Mouse (Mus musculus) spleen, embryonic (tissue): ENCODE results near the gene Foxn3.

Source experiments
- CTCF ChIA-PET: fragments of 350-600 bp; sonication (Branson Sonifier 250); formaldehyde crosslinking; loops from one replicate; lab custom pipeline; 2022; lab: Charles Lee

Foxn3 gene

DNA sequence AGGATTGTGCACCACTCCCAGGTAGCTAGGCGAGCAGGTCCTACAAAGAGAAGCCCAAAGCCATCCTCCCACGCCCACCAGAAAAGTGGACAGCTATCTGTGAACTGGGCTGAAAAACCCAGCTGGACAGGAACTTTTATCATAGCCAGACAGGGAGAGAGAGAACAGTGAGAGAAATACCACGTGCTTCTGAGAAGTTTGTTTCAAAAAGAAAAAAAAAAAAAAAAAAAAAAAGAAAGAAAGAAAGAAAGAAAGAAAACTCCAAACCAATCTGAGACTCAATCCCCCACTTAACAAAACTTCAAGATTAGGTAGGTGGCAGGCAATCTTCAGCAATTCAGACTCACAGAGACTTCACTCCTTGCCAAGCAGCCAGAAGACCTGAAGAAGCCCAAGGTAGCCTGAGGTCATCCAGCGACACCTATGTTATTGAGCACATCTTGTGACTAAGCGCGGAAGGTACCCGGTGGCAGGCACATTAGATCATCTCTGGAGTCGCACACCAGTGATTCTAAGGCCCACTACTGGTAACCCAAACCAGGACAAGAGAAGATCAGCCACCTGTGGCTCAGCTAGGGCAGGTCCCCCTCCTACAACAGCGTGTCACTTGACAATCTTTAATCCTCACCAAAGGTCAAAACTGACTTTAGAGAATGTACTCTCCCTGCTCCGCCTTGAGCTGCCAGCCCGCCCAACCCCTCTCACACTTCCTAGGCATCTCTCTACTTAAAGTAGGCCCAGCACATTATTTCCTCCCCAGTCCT lies 169.3 kb downstream of the Foxn3 start:
- CTCF ChIA-PET: interaction anchor here (0.5 to 1.0 kb wide), 3 partner anchors 9 to 185 kb away, joined by 3 to 5 read pairs (median 4); no protein-coding TSS in a partner anchor

DNA sequence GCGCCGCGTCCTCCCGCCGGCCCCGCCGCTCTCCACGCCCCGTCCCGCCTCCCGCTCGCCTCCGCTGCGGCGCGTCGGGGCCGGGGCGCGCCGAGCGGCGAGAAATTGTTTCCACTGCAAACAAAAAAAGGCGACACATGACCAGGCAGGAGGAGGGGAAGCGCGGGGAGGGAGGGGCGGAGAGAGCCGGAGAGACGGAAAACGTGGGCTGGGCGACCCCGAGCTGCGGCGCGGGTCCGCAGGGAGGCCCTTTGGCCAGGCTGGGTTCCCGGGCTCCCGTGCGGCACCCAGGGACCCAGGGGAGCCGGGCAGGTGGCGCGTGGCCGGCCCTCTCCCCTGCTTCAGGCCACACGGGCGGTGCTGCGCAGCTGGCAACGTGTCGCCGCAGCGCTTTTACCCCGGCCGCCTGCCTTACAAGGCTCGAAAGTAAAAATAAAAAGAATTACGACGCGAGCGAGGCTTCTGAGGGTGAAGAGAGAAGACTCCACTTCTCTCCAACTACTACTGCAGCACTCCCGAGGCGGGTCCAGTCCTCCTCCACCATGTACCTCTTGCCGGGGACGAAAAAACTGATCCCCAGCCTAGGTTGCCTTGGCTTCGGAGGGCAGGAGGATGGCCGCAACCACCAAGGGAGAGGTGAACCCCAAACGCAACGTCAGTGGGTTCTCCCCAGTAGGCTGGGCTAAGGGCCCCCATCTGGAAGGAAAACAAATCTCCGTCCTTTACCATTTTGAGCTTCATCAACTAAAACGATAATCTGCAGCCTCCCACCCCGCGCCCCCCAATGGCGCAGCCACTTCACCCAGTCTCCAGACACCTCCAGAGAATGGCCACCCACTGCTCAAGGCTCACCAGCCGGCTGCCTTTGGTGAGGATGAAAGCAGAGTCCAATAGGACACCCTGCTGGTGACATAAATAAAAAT lies 170.2 kb downstream of the Foxn3 start:
- CTCF ChIA-PET: interaction anchor here (1.0 kb wide), 1 partner anchor 10 kb away, joined by 3 read pairs; no protein-coding TSS in a partner anchor

DNA sequence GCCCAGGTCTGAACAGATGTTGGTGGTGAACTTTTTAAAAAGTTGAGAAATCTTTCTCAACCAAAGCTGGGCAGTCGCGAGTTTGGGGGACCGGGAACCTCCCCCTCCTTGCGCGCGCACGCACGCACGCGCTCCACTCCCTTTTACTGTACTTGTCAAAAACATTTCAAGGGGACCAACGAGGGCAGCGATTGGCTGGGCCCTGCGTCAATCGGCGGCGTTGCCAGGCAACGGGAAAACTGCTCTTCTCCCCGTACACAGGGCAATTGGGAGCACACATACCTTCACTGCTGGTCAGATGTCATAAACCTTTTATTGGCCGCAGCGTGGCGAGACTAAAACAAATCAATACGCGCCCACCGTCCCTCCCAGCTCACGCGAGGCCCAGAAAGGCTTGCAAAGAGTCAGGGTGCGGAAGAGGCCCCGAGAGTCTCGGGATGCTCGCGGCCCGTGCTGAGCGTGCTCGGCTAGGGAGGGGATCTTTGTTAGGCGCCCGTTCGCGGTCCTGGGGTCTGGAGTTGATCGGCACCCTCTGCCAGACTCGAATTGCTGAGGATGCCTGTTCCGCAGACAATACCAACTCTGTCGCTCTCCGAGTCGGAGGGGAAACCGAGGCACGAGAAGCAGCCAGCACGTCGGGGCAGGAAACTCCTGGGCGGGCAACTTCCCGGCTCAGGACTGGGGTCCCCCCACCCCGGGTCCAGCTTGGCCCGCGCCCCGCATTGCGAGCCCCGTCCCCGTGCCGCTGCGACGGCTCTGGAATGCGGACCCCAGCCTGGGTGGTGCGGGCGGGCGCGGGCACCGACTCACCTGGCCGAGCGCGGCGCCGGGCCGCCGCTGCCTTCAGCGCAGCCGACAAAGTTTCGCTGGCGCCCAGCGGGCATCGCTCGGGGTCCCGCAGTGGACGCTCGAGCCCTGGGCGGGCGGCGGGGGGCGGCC lies 171.2 kb downstream of the Foxn3 start:
- CTCF ChIA-PET: interaction anchor here (0.5 to 0.6 kb wide), 2 partner anchors 12 to 268 kb away, joined by 3 to 6 read pairs; no protein-coding TSS in a partner anchor

DNA sequence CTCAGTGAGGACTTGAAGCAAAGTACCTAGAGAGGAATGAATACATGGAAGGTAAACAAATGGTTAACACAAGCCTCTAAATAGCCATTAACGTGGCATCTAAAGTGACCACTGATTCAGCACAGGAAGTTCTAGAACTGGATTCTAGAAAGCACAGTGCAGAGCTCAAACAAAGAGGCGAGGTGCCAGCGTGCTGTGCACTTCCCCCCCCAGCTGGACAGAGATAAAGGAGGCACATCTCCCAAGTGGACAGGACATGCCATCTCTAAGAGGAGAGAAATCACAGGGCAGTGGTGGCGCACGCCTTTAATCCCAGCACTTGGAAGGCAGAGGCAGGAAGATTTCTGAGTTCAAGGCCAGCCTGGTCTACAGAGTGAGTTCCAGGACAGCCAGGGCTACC lies 173.0 kb downstream of the Foxn3 start:
- CTCF ChIA-PET: no interaction called here

DNA sequence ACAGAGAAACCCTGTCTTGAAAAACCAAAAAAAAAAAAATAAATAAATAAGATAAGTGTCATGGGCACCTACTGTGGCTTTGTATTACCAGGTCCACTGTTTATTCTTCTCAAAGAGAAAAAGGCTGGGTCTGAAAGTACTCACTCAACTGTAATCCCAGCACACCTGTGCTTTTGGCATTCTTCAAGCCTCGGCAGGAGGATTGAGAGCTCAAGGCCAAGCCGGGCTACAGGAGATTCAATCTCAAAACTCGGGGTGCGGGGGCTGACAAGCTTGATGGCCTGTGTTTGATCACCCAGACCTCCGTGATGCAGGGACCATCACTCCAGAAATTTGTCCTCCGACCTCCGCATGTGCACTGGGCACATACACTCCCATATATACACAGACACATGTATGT lies 174.1 kb downstream of the Foxn3 start:
- CTCF ChIA-PET: no interaction called here

DNA sequence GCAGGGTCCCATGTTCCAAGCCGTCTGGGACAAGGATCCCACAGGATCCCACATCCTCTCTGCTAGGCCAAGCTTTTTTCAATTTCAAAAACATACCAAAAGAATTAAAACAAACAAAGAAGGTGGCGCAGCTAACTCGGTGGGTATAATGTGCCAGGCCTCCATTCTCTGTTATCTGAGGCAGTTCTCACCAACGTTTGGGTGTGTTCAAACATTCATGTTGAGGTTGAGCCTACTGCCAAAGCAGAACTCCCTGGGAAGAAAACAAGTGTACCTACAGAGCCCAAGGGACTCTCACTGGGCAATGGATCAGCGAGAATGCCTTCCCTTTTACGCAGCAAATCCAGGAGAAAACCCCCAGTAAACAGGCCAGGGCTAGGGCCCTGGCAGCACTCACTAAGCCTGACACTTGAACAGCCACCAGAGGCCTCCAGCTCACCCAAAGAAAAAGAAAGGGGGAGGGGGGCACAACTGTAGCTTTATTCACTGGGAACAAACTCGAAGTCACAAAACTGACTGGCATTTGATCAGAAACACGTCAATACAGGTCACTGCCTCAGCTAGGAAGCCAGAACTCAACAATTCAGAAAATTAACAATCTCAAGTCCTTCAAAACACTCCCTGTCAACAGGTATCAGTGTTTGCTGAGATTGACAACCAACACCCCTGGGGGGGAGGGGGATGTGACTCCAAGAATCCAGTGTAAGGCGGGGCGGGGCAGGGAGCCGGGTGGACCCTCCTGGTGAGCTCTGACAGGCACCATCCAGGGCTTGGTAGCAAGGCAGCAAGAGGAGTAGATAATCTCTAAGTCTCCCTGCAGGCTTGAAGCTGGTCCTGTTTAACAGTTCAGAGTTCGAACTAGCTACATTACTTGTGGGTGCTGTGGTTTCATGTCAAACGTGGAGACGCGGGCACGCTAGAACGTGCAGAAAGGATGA lies 177.2 kb downstream of the Foxn3 start:
- CTCF ChIA-PET: interaction anchor here (0.5 to 0.6 kb wide), 2 partner anchors 33 to 100 kb away, joined by 3 read pairs; no protein-coding TSS in a partner anchor

DNA sequence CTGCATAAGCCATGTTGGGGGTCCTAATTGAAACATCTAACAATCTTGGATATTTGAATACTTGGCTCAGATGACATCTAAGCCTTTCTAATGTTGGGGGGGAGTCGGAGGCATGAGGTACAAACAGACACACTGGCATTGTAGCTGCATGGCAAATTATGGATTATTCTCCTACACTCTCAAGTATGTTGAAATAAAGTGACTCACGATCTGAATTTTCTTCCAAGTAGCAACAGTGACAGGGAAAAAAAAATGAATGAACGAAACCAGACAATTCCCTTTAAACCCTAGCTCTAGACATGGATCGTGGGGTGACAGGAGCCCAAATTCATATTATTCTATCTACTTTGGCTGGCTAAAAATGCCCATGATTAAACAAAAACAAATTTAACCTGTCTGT lies 178.3 kb downstream of the Foxn3 start:
- CTCF ChIA-PET: no interaction called here

DNA sequence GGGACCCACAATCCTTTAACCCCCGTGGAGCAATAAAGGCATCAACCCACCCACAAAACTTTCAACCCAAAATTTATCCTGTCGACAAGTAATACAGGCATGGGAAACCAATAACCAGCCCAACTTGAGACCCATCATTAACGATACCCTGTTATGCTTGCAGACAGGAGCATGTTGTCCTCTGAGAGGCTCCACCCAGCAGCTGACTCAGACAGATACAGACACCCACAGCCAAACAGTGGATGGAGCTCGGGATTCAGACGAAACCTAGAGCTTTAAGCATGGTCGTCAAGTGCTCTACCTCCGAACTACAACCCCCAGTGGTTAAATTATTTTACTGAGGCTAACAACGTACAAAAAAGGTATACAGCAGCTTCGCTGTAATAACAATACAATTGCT lies 182.1 kb downstream of the Foxn3 start:
- CTCF ChIA-PET: no interaction called here

DNA sequence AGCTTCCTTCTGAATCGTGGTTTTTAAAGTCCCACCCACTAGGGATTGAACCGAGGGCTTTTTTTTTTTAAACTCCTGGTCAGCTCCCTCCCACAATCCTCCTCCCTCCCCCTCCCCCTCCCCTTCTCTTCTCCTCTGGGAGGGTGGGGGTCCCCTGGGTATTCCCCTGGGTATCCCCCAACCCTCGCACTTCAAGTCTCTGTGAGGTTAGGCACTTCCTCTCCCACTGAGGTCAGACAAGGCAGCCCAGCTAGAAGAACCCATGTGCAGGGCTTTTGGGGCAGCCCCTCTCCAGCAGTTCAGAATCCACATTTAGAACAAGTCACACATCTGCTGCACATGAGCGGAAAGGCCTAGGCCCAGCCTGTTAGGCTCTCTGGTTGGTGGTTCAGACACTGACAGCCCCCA lies 182.5 kb downstream of the Foxn3 start:
- CTCF ChIA-PET: interaction anchor here (0.7 kb wide), 1 partner anchor 235 kb away, joined by 3 read pairs; no protein-coding TSS in a partner anchor

DNA sequence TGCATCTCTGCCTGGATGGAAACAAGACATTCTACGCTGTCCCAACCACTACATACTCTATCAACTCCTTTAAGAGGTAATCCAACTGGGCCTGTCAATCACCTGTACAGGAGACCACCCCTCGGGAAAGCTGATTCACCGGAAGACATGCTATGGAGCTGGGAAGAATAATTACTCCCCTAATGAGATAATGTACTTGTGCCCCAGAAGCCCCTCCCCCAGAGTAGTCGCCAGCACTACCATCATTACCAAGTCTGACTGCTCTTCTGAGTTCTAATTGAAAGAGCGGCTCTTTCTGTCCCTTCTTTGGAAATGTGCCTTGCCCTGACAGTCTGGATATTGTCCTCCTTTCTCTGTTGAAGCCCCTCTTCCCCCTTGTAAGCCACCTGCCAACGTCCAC lies 183.3 kb downstream of the Foxn3 start:
- CTCF ChIA-PET: interaction anchor here (0.7 kb wide), 2 partner anchors 11 to 236 kb away, joined by 3 read pairs; no protein-coding TSS in a partner anchor

DNA sequence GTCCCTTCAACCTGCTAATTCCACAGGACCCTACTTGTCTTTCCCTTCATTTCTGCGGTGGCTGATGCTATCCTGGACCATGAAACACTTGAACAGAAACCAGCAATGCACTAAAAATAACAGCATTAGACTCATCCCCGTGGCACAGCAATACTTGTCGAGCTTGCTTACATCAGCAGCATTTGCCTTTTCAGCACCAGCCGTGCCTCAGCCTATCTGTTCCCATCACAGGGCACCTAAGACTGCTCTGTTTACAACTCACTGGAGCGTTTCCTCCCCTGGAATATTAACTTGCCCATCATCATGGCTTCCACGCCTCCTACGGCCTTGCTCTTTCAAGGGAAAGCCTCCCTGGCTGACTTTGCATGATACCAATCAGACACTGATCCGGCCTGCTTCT lies 185.1 kb downstream of the Foxn3 start:
- CTCF ChIA-PET: interaction anchor here (0.6 to 0.7 kb wide), 2 partner anchors 23 to 202 kb away, joined by 7 to 13 read pairs; no protein-coding TSS in a partner anchor

DNA sequence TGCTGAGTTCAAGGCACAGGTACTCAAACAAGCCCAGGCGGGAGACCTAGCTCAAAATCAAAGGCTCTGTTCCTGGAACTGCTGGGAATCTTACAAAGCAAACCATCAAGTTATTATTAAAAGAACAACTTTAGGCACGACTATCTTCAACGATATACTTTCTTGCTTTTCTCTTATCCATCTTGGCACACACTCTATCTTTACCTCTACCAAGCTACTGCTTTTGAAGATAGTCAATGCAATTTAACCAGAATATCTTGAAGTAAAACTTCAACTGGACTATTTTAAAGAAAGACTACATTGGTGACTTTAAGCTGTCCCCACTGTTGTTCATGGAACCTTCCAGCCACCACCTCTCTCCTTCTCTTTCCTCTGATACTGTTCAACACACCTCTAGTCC lies 185.7 kb downstream of the Foxn3 start:
- CTCF ChIA-PET: interaction anchor here (0.7 to 0.8 kb wide), 2 partner anchors 22 to 240 kb away, joined by 4 to 13 read pairs; no protein-coding TSS in a partner anchor

DNA sequence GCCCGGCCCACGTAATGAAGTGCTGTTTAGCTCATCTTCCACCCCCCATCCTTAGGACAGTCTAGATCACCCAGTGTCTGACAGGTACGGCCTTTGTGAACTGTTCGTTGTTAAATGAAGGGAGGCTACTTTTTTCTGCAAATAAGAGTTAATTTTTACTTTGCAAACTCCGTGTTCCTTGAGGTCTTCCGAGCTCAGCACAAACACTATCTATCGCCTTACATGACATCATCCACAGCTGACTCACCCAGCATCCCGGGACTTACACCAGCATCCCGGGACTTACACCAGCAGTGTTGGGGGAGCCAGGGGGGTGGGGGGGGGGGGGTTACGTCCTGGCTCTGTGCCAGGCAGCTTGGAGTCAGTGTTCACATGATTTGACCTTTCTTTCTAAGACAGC lies 186.3 kb downstream of the Foxn3 start:
- CTCF ChIA-PET: interaction anchor here (0.7 to 0.8 kb wide), 2 partner anchors 25 to 239 kb away, joined by 3 to 4 read pairs; no protein-coding TSS in a partner anchor

DNA sequence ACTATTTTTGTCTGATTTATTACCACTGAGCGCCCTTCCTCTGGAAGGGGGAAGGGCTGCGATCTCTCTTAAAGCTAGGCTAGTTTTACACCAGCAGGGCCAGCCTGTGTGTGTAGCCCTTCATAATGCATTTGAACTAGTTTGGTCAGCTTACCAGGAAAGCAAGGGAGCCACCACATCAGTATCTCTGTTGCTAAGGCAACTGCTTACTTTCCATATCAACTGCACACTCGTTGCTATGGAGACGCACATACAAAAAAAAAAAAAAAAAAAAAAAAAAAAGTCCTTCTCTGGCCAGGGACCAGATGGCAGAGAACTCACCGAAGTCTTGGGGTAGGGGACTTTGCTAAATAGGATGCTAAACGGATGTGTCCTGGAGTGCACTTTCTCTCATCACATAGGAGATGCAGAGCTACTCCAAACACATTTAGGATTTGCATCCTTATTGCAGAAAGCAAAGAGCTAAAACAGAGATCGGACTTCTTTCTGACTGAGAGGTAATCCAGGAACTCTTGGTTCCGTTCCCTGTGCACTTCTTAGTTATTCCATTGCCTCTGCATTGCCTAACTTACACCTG lies 187.4 kb downstream of the Foxn3 start:
- CTCF ChIA-PET: interaction anchor here (0.6 kb wide), 1 partner anchor 58 kb away, joined by 6 read pairs; no protein-coding TSS in a partner anchor

DNA sequence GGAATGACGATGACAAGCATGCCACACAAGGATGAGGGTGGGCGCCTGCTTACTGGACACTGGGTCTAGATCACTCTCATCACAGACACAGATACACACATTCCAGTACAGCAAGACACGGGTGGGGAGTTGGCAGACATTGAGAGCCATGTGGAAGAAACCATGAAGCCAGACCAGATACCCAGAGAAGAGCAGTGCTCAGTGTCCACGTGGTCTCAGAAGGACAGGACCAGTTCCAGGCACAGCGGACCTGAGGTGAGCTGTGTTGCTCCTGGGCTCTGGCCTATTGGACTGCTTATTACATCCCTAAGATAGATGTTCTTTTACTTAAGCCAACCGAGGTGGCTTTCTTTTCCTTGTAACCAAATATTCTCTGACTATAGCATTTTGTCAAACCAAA lies 188.0 kb downstream of the Foxn3 start:
- CTCF ChIA-PET: interaction anchor here (0.6 kb wide), 1 partner anchor 57 kb away, joined by 6 read pairs; no protein-coding TSS in a partner anchor

DNA sequence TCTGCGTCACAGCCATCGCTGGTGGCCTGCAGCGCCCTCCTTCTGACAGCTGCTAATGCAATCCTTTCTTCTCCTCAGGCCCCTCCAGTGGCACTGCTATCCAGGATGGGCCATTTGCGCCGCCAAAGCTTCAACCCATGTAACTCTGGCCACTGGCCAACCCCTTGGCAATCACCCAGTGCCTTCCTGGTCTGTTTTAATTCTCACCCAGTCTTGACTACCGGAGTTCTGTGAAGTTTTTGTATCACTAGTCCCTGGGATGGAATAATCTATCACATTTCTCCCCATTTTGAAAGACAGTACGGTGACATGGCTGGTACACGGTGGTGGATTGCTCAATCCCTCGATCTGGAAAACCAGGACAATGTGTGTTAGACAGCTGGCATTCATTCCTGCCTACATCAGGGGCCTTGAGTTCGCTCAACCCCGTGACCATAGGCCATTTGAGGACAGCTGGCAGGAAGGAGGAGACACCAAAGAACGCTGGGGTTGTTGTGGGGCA lies 189.2 kb downstream of the Foxn3 start:
- CTCF ChIA-PET: no interaction called here

DNA sequence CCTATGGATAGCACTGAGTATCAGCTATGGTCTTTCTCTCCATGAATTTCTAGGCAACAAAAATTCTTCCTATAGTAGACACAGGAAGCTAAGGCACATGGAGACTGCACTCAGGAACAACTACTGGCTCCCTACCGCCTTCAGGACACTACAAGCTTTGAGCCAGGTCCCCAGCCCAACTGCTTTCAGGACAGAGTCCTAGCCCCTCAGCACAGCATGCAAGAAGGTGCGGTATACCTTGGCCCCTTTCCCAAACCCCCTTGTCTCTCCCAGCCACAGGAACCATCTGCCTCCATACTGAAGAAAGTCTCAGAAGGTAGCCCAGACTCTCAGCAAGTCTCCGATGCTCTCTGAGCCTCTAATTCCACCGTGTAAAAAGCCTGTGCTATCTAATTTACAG lies 189.8 kb downstream of the Foxn3 start:
- CTCF ChIA-PET: no interaction called here

DNA sequence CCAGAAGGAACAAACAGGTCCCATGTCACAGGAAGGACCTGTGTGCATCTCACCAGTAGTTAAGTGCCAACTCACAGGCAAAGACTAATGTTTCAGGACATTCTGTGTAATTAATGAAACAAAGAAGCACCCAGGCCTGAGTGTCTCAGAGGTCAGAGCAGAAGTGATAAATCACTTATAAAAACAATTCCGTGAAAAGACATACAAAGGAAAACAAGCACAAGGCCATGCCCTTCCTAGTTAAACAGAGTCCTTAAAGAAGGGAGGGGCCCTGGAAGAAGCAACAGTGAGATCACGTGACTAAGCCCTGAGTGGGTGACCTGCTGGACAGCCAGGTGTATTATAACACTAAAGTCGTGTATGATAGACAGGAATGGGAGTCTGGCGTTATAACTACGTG lies 191.9 kb downstream of the Foxn3 start:
- CTCF ChIA-PET: no interaction called here

DNA sequence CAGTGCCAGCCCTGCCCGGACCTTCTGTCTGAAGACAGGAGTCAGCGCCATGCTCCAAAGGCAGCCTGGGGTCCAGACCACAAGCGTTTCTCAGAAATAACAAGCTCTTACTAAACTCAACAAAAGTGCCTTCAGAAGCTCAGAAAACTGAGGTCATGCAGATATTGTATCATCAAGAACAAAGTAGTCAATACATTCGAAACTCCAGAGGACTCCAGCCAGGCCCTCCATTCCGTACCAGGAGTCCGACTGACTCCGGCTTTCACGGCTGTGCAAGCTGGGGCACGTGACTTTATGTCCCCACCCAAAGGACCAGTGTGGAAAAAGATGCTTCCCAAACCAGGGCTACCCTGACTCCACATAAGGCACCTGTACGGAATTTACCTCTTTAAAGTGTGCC lies 195.1 kb downstream of the Foxn3 start:
- CTCF ChIA-PET: no interaction called here
